Mouse (Mus musculus) olfactory bulb, adult 2 months (tissue): ENCODE data around the gene Kmo.

Experiments used
- CTCF ChIP-seq: fragments of 200-500 bp; IDR thresholded peaks from 2 replicates; pipeline ENCODE4 v1.5.1; 2012; ENCODE audit warnings: low read depth, mild to moderate bottlenecking, low read length, moderate library complexity; ENCODE audit not compliant: insufficient read depth
- POLR2A ChIP-seq: fragments of 200-500 bp; IDR thresholded peaks from 2 replicates; pipeline ENCODE4 v1.6.1; 2012; ENCODE audit warnings: mild to moderate bottlenecking, low read depth, low read length, moderate library complexity; ENCODE audit not compliant: insufficient read depth

DNA sequence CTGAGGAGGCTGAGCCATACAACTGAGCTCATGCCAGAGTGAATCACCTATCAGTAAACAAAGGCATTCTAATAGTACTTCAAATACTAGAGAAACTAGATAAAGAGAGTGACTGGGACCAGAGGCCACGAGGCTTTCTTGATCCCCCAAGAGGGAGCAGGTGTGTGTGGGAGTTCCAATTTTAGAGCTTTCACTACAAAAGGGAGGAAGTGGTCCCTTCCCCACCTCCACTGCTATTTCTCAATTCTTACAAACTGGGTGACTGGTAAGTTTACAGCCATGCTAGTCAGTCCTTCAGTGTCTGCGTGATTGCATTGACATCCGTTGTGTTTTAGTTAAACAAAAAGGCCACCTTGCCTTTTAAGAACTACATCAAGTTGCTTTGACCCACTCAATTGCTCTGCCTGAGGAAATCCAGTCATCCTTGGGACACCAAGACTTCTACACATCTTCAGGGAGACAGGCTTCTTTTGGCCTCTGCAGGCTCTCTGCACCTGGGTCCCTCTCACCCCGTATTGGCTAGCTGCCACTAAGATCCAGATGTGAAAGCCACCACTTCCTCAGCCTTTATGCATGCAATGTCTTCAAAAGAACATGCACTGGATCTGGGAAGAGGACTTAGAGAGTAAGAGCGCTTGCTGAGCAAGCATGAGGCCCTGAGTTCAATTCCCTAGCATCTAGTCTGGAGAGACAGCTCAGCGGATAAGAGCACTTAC, 20.4 kb downstream of the Kmo start:
- TF ChIP-seq POLR2A: no peak
- no peak for TF ChIP-seq CTCF
